Mouse (Mus musculus) C2C12 (cell line): Measurements from ENCODE around the gene Frmd4b. TPM values are rescaled to one million over a fixed set of nuclear protein-coding genes. Genes with fewer than 3 reads are reported as not detected.

Source experiments
- H3K27me3 ChIP-seq: one replicate; pipeline ENCODE4 v1.6.1; 2011; ENCODE audit not compliant: control insufficient read depth, insufficient read depth, insufficient read length
- H3K36me3 ChIP-seq: one replicate; pipeline ENCODE4 v1.6.1; 2011; ENCODE audit not compliant: control insufficient read depth, insufficient read depth
- H3K4me3 ChIP-seq: one replicate; pipeline ENCODE4 v1.5.1; 2011; ENCODE audit warnings: mild to moderate bottlenecking, control low read depth; ENCODE audit not compliant: poor library complexity, insufficient read depth, severe bottlenecking
- H3K79me2 ChIP-seq: one replicate; pipeline ENCODE4 v1.6.1; 2011; ENCODE audit not compliant: control insufficient read depth, insufficient read depth
- H3K79me3 ChIP-seq: one replicate; pipeline ENCODE4 v1.6.1; 2011; ENCODE audit warnings: low read depth, control low read depth
- H3ac ChIP-seq: one replicate; pipeline ENCODE3; 2011; ENCODE audit warnings: low read depth; ENCODE audit not compliant: control insufficient read depth, insufficient read length
- CEBPB ChIP-seq: IDR thresholded peaks from one replicate; pipeline ENCODE4 v1.6.1; 2011; ENCODE audit warnings: low read depth, mild to moderate bottlenecking, control low read depth, moderate library complexity
- CTCF ChIP-seq: IDR thresholded peaks from one replicate; pipeline ENCODE4 v1.5.1; 2011; ENCODE audit not compliant: control insufficient read depth, insufficient read depth, insufficient read length
- FOSL1 ChIP-seq: IDR thresholded peaks from one replicate; pipeline ENCODE4 v1.8.0; 2011; ENCODE audit warnings: mild to moderate bottlenecking, low read length; ENCODE audit not compliant: poor library complexity, insufficient read depth, severe bottlenecking
- MAX ChIP-seq: IDR thresholded peaks from one replicate; pipeline ENCODE4 v1.6.1; 2011; ENCODE audit warnings: mild to moderate bottlenecking, control low read depth
- MYOD1 ChIP-seq: IDR thresholded peaks from one replicate; pipeline ENCODE4 v1.6.1; 2011; ENCODE audit warnings: low read depth; ENCODE audit not compliant: control insufficient read depth, insufficient read length
- MYOG ChIP-seq: IDR thresholded peaks from one replicate; pipeline ENCODE4 v1.6.1; 2011; ENCODE audit not compliant: control insufficient read depth, insufficient read length; ENCODE audit errors: extremely low read depth
- USF1 ChIP-seq: IDR thresholded peaks from one replicate; pipeline ENCODE4 v1.6.1; 2011; ENCODE audit warnings: low read depth, mild to moderate bottlenecking, control low read depth, moderate library complexity
- polyA plus RNA-seq: library from polyadenylated mRNA; unstranded; fragments of >200 nt; fragmentation: generic; extraction: Trizol; gene quantifications from one replicate; pipeline ENCODE4 v1.2.1, GENCODE M21; 2012; ENCODE audit warnings: missing spikeins

Frmd4b gene
- polyA plus RNA-seq, 1 experiment = not detected

DNA sequence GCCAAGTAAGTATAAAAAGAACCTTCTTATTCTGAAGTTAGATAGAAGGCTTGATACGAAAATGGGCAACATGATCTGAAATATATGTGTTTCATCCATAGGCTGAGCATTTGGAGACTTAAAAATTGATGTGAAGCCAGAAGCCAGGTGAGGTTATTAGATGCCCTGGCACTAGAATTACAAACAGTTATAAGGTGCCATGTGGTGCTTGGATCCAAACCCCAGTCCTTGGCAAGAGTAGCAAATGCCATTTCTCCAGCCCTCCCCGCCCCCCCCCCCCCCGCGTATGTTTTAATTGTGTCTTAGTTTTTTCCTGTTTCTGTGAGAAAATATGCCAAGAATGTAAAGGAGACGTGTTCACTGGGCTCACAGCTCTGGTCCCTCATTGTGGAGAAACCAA lies 45.1 kb downstream of the Frmd4b start:
- no peak overlapping the region for H3ac ChIP-seq
- no peak for TF ChIP-seq MYOG
- no peak for TF ChIP-seq CEBPB
- TF ChIP-seq MYOD1 = no peak
- TF ChIP-seq CTCF = no peak
- TF ChIP-seq FOSL1 = no peak
- H3K36me3 ChIP-seq = no peaks in the 10 kb centered on the region
- no peak overlapping the region for H3K4me3 ChIP-seq
- H3K27me3 ChIP-seq = no peaks in the 10 kb centered on the region
- no peaks in the 10 kb centered on the region for H3K79me3 ChIP-seq
- H3K79me2 ChIP-seq = no peaks in the 10 kb centered on the region

DNA sequence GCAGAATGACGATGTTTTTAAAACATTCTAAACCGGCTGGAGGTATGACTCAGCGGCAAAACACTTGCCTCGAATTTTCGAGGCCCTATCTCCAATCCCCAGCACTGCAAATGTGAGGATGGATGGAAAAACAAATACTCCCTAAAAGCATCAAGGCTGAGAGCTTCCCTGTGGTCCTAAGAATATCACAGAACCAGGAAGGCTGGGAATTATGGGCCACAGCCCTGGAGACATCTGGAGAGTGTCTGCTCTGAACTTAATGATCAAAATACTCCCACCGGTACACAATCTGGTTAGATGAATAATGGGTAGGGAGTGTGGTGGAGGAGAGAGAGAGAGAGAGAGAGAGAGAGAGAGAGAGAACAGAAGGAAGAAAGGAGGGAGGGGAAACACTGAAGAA lies 48.8 kb downstream of the Frmd4b start:
- H3ac ChIP-seq = no peak overlapping the region
- H3K4me3 ChIP-seq = no peak overlapping the region
- H3K27me3 ChIP-seq = peaks cover 4% of the 10 kb centered on the region
- H3K79me2 ChIP-seq = no peaks in the 10 kb centered on the region
- no peaks in the 10 kb centered on the region for H3K79me3 ChIP-seq
- H3K36me3 ChIP-seq = no peaks in the 10 kb centered on the region
- TF ChIP-seq MYOD1 = no peak
- TF ChIP-seq FOSL1 = no peak
- TF ChIP-seq USF1 = no peak
- TF ChIP-seq MYOG = no peak
- no peak for TF ChIP-seq CTCF
- no peak for TF ChIP-seq MAX

DNA sequence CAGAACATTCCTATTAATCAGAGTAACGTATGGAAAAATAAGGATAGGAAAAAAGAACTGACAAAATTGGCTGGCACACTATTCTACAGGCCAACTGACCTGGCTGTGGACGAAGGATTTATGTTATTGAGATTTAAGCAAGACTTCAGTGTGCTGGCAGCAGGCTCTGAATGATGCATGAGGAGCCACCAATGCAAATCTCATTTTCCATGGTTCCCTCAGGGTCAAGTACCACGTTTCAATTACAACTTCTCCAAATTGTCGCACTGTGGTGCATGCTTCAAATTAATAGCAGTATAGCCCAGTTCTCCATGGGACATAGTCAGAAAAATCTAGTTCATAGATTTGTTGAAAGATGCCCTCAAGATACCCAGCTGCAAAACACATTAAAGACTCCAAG lies 50.6 kb downstream of the Frmd4b start:
- Histone ChIP-seq H3K27me3 (peaks cover 4% of the 10 kb centered on the region), H3K4me3 (no peak overlapping the region), H3K79me3 (no peaks in the 10 kb centered on the region), H3K36me3 (no peaks in the 10 kb centered on the region), H3K79me2 (no peaks in the 10 kb centered on the region), H3ac (no peak overlapping the region)
- TF ChIP-seq MYOG (no peak), MYOD1 (no peak), CEBPB (no peak), CTCF (no peak), MAX (no peak), FOSL1 (no peak), USF1 (no peak)

DNA sequence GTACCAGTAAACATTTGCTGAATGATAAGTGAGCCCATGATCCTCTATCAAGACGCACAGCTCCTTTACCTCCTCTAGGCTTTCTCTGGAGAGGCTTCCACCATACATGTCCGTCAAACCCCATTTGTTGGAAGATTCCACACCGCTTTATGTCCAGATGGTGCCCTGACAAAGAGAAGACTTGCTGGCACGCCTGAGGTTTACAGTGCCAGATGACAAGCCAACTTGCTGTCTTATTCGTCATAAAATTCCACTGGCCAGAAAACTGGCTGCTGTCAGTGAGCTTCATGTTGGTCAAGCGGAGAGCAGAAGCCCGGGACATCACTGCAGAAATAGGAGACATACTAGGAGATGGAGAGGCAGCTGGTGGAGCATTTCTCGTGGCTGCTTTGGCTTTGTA lies 60.2 kb downstream of the Frmd4b start:
- Histone ChIP-seq H3K79me2 (no peaks in the 10 kb centered on the region), H3K36me3 (no peaks in the 10 kb centered on the region), H3K79me3 (no peaks in the 10 kb centered on the region), H3ac (no peak overlapping the region), H3K27me3 (no peaks in the 10 kb centered on the region), H3K4me3 (no peak overlapping the region)
- no peak for TF ChIP-seq USF1
- no peak for TF ChIP-seq MYOD1
- no peak for TF ChIP-seq MAX
- TF ChIP-seq FOSL1 = no peak
- TF ChIP-seq CTCF = no peak
- no peak for TF ChIP-seq MYOG
- no peak for TF ChIP-seq CEBPB

DNA sequence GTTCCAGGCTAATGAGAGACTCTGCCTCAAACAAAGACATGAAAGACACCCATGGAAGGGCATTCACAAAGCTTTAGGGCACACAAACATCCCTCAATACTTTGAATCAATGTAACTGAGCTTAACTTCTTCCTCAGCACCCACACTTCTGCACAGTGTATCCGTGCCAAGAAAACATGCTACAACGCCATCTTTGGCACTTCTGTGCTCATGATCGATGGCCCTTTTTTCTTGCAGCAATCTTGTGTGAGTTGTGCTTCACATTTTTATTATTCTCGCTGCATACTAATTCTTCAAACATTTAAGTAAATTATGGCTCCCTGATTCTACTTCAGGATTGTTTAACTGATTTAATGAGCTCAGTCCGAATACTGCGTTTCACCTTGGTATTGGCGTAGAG lies 61.7 kb downstream of the Frmd4b start:
- Histone ChIP-seq H3K36me3 (no peaks in the 10 kb centered on the region), H3K4me3 (no peak overlapping the region), H3ac (no peak overlapping the region), H3K79me3 (no peaks in the 10 kb centered on the region), H3K27me3 (peaks cover 3% of the 10 kb centered on the region), H3K79me2 (no peaks in the 10 kb centered on the region)
- TF ChIP-seq MYOD1 (no peak), FOSL1 (no peak), MYOG (no peak), CEBPB (no peak)

DNA sequence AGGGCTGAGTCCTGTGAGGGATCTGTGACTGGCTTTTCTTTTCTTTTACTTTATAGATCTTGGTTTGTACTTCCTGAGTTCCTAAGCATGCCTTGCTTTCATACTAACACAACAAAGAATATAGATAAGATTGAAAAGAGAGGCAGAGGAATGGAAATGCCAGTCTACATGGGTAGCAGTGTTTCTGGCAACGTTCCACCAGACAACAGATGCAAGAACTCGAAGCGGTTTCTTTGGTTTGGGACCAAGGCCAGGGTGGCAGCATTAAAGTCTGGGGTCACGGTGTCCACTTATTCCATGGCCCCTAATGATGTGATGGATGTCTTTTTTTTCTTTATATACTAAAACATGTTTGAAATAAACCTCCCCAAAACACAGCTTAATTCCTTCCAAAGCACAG lies 63.9 kb downstream of the Frmd4b start:
- H3K27me3 ChIP-seq = peaks cover 3% of the 10 kb centered on the region
- TF ChIP-seq MYOD1 = no peak
- TF ChIP-seq MYOG = no peak
- TF ChIP-seq CTCF = no peak
- no peak for TF ChIP-seq CEBPB
- TF ChIP-seq FOSL1 = no peak
- H3K79me3 ChIP-seq = no peaks in the 10 kb centered on the region
- no peak overlapping the region for H3K4me3 ChIP-seq
- no peak overlapping the region for H3ac ChIP-seq
- no peaks in the 10 kb centered on the region for H3K36me3 ChIP-seq
- no peaks in the 10 kb centered on the region for H3K79me2 ChIP-seq
